Mouse (Mus musculus): ENCODE data around the gene Tmod2.

Tmod2 gene

DNA sequence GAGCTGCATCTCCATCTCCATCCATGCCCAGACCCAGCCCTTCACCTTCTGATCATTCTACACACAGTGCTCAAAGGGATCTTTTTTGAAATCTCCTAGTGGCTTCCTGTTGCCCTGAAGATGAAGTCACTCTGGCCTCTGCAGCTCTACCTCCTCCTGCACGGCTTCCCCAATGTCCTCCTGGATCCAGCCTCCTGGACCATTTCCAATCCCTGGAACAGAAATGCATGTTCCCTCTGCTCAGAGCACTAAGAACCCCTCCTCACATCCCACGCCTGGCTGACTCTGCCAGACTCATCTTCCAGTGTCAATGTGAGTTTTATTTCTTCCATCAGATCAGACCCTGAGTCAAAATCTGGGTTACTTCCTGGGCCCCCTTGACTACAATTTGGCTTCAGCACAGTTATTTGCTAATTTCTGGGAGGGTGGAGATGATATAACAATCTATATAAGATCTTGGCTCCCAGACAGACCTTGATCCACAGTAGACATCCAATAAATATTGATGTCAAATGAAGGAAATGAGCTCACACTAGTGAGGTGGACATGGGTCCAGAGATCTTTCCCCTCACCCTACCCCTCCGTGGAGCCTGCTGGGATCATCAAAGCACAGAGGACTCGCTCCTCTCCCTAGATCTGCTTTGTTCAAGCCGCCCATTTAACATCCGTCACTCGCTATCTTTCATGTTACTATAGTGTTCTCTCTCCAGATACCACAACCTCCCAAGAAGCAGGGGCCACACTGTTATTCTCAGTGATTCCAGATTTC lies 10.8 kb downstream of the Tmod2 start:
- DNase-seq (ENCODE audit: low spot score in 2 of 2), result no peak

DNA sequence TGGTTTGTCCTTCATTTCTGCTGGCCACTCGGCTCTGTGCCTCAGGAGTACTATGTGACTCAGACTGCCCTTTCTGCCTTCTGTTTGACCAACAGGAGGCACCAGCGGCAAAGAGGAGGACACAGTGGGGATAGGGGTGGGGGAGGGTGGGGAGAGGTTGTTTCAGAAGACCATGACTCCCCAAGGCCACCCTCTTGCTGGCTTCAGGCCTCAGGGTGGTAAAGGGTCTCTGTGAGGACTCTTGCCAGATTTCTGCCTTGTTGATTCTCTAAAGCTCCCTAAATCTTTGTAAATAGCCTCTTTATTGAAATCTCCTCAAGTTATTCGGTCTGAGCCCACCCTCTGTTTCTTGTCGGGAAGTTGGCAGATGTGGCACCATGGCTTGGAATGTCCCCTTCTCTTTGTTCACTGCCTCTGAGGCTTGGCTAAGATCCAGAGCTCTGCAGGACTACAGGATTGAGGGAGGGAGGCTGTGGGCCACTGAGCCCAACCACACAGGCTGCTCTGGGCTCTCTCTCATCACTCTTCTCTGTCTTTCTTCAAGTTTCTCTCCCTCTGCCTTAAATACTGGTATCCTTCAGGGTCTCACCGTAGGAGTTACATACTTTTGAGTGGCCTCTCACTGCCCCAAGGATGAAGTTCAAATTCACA lies 11.8 kb downstream of the Tmod2 start:
- no peak for DNase-seq (ENCODE audit: low spot score in 2 of 2)

DNA sequence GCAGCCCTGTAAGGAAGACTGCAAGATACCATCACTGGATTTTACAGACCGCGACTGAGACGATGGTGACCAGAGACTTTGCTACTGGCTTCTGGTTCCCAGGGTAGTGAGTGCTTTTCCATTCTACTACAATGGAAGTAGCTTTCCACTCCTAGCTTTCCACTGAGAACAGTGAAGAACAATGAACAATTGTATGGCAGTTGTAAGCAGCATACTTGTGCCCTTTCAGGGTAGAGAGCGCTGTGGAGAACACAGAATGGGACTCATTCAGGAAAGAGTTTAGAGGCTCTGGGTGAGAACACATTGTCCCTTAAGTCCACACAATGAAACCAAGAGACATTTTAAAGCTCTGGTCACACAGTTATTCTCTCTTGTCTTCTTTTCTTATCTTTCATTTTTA lies 13.5 kb downstream of the Tmod2 start:
- DNase-seq (ENCODE audit: low spot score in 2 of 2), result no peak

DNA sequence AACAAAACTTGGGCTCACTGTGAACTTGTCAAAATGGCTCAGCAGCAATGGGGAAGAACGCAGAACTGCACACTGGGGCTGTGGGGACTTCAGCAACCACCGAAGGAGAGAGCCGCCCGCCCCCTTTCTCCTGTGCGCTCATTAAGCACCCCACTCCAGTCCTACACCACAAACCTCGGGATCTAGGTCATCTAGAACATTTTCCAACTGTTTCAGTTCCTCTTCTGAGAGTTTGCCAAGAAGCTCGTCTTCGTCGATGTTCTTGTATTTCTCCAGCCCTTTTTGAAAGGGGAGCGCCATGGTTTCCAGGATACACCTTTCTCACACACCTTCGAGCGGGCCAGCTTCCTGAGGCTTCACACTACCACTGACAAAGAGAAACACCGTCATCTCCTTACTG lies 14.1 kb downstream of the Tmod2 start:
- DNase-seq (ENCODE audit: low spot score in 2 of 2), result no peak

DNA sequence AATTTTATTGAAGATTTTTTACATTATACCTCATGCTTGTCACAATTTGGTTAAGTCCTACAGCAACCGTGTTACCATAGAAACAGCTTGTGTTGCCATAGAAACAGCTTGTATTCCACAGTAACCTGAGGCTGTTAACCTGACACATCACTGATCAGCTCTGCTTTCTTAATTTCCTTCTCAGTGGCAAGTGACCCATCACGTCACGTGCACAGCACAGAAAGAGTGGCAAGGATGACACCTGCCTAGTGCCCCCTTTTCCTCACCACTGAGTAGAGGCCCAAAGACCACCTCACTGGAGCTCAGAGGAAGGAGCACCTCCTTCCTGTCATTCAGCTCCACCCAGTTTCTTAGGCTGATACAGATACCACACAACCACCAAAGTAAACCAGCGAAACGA lies 17.6 kb downstream of the Tmod2 start:
- DNase-seq (ENCODE audit: low spot score in 2 of 2), result no peak

DNA sequence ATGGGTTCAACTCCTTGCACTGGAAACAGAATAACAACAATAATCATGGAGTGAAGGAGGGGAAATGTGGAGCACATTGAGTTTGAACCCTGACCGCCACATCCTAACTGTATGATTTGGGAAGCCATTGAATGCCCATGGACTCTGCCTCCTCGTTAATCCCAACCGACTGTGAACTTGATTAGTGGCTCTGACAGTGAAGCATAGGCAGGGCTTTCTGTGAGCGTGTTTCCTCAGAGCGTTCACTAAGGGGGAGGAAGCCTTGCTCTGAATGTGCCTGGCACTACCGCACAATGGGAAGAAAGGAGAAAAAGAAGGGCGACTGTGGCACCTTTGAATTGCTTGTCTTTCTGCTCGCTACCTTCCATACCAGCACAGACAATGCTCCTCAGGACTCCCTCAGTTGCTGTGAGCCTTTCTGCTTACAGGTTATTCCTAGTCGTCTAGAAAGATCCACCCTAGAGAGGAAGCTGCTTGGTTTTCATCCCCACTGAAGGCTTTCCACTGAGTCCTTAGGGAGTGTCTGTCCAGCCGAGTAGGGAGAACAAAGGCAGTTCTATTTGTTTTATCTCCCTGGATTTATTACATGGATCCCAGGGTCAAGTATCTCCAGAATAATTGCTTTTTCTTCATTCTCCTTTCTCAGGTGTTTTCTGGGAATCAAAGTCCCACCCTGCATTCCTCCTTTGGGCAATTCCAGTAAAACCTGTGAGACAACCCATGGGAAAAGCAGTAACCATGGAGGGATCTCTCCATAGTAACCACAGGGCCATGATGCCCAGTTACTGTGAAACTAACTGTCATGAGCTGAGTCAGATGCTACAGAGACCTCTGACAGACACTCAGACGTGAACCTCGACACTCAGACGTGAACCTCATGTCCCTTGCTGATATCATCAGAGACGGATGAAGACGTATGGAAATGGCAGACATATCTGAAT lies 21.0 kb downstream of the Tmod2 start:
- no peak for DNase-seq (ENCODE audit: low spot score in 2 of 2)

DNA sequence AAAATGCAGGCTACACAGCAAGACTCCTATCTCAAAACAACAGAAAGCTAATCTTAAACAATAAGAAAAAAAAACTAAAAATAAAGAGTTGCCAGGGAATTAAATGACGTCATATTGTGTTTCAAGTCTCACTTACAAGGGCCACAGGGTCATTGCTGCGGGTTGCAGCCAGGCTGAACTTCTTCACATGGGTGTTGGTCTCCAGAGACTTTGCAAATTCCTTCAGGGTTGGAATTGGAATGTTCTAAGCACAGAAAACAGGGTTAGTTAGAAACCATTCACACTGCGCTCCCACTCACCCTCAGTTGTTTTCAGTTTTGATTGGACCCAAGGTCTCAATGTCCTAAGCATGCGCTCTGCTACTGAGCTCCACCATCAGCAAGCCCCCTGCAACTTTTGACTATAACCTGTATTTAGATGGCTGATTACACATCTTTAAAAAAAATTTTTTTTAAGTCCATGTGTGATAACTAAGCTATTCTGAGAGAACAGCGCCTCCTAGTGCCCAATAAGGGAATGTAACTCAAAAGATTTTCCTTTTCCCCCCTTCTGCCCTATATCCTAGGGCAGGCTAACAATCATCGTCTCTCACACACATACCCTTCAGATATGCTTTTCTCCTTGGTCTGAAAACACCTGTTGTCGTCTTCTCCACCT lies 29.3 kb downstream of the Tmod2 start:
- DNase-seq (ENCODE audit: low spot score in 2 of 2), result no peak

DNA sequence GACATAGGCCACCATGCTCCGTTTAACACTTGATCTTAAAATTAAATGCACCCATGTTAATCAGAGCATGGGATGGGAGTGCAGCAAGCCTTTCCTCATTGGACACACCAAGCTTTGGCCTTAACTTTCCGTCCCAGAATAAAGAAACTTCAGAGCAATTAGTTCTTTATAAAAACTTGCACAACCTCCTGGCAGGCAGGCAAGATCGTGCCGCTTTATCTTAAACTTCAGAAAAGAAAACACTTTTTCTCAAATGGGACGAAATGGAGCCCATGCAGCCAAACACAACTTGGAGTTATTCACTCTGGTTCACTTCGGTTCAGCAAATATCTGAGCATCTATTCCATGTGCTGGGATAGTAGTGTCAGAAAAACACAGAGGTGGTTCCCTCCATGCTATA lies 31.8 kb downstream of the Tmod2 start:
- no peak for DNase-seq (ENCODE audit: low spot score in 2 of 2)

DNA sequence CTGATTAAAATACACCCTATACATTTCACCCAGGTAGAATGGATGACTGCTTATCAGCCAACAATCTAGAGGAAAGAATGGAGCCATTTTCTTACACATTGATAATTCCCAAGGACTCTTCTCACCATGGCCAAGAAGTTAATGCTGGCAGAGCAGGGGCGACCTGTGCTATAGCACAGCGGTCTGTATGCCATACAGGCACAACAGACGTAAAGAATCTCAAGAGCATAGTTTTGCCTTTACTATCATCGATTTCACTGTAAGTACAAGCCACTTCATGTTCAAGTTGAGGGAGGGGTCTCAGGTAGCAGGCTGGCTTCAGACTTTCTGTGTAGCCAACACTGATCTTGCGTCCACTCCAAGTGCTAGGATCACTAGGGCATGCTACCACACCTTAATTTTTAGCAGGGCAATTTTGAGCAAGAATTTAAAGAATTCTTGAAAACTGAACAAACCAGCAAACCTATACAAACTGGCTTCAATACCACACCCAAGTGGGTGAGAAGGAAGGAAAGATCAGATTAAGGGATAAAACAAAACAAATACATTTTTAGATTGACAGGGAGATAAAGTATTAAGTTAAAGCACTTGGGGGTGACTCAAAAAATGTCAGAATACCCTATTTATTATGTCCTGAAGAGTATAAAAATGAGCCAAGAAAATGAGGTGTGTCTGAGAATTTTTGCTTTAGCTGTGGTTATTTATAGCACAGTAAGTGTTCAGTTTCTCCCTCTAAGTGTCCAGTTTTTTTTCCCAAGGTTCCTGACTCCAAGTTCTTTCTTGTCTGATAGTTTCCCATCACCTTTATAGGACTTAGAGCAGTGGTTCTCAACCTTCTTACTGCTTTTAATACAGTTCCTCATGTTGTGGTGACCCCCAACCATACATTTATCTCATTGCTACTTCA lies 39.8 kb downstream of the Tmod2 start:
- no peak for DNase-seq (ENCODE audit: low spot score in 2 of 2)

DNA sequence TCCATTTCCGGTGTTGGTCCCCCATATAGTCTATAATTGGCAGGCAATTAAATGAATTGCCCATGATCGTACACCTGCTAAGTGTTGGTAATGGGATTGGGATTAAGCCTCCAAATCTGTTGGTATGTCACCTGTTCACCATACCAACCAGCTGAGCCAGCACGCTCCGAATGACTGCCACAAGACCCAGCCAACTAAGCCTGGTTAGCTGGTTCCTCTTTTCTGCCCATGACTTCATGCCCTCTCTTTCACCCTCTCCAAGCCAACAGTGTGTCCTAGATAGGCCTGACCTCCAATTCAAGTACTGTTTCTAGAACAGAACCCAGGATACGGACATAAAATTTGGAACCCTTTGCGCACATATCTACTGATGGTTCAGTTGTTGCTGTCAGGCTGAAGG lies 42.7 kb downstream of the Tmod2 start:
- peak; percentile 26 to 29 for DNase-seq (ENCODE audit: low spot score in 2 of 2)

DNA sequence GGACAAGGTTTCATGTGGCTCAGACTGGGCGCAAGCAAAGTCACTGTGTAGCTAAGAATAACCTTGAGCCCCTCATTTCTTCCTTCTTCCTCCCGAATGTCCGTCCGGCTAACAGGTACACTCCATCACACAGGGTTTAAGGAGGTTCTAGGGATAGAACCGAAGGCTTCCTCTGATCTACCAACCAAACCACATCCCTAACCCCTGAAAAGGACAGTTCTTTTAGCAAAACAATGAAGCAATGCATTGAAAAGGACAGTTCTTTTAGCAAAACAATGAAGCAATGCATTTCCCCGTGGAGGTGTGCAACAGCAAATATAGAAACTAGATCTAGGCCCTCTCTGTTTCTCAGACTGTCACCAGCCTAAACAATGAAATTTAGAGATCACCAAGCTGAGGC lies 46.2 kb downstream of the Tmod2 start:
- DNase-seq (ENCODE audit: low spot score in 2 of 2), result no peak

DNA sequence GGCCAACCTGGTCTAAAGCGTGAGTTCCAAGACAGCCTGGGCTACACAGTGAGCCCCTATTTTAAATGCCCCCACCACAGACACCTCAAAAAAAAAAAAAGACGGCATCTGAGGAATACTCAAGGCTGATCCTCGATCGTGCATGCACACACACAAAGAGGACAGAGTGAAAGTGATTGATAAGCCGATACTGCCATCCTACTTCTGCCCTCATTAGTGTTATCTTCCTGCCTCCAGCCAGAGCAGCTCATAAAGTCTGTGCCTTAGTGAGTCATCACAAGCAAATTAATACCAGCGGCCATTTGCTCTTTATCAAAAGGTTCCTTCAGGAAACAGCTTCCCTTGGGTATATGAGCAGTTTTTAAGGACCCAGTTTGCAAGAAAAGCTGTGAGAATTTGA lies 47.5 kb downstream of the Tmod2 start:
- DNase-seq (ENCODE audit: low spot score in 2 of 2), result no peak

DNA sequence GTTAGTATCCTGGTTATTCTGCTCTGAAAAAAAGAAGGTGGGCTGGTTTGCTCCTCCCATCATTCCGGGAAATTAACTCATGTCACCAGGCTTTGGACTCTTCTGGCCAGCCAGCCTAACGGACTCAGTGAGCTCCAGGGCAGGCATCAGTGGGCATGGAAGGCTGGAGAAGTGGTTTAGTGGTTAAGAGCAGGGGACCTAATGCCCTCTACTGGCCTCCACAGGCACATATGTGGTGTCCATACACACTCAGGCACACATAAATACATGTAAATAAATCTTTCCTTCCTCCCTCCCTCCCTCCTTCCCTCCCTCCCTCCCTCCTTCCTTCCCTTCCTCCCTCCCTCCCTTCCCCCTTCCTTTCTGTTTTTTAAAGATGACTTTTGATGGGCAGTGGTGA lies 47.9 kb downstream of the Tmod2 start:
- no peak for DNase-seq (ENCODE audit: low spot score in 2 of 2)

DNA sequence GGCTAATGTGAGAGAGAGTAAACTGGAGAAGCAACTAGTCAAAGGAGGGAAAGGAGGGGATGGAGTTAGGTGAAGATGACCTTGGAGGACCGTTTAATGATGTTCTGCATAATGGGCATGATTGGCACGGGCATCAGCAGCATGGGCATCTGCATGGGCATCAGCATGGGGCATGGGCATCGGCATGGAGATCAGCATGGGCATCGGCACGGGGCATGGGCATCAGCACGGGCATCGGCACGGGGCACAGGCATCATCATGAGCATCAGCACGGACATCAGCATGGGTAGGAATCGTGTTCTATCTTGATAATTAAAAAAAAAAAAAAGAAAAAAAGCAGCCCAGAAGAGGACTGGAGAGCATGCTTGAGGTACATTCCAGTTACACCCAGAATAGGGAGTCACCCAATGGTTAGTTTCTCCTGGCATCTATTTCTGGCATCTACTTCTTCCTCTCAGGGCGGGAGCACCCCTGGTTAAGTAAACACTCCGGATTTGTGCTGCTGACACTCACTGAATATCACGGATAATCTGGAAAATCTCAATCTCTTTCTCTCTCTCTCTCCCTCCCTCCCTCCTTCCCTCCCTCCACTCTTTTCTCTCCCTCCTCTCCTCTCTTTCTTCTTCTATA lies 50.0 kb downstream of the Tmod2 start:
- DNase-seq (ENCODE audit: low spot score in 2 of 2), result no peak

DNA sequence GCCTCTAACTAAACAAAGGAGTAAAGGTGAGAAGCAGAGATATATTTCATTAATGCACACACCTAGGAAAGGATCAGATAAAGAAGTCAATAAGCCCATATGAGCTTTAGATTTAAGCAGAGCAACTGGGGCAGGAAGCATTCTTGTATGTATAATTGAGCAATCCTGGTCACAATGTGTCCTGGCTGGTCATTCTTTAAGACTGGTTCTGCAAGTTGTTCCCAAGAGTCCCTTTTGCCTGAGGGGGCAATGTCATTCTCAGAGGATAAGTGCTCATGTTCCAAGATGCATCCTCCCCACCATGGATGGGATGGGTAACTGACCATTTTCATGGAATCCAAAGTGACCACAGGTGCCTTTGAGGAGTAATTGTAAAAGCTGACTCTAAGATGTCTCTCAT lies 50.8 kb downstream of the Tmod2 start:
- DNase-seq (ENCODE audit: low spot score in 2 of 2), result no peak

DNA sequence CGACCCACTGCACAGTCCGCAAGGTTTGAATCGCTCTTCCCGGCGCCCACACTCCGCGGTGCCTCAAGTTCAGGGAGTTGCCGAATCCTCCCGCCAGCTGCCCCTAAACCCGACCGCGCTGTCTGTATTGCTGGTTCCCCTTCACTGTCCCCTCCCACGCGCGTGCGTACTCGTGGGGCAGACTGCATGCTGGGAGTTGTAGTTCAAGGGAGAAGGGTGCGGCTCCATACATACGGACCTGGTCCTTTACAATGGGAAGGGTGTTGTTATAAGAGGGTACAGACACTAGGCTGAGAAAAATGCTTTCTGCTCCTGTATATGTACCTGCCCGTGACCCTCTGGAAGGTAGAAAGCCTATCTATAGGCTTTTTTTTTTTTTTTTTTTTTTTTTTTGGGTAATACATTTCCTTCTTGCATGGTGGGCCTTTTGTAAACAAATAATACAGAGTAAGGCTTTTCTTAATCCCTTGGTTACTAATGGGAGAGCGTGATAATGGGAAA lies 51.6 kb downstream of the Tmod2 start, which contains the start of gene Tmod3:
Tmod3 (minus strand) TSS at position 146 of the 501 bp plus-strand sequence.
- peak; percentile 95 to 97 for DNase-seq (ENCODE audit: low spot score in 2 of 2)

DNA sequence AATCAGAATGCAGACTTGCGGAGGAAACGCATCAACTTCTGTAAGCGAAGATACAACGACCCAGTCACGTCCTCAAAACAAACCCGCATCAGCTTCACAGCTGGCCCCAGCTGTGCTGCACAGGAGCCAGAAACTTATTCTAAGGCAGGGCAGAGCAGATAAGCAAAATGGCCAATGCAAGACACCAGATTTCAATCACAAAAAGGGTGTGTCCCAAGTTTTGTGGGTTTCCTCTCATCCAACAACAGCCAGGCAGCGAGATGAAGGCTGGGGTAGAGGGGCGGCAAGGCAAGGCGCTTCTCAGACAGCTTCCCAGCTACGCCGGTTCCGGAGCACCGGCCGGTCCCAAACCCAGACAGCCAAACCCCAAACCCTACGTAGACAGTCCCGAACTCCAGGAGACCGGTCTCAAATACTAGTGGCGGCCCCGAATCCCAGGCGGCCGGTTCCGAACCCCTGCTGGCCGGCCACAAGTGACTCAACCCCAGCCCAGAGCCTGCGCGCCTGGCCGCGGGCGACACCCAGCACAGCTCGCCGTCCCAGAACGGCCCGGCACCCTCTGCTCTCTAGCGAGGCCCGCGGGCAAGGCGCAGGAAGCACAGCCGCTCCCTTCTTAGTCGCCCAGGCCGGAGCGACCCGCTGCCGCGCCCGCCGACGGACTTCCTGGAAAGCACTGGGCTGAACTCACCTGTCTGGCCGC lies 52.2 kb downstream of the Tmod2 start:
- peak in 1 of 2 experiments; percentile 33 for DNase-seq (ENCODE audit: low spot score in 2 of 2)

DNA sequence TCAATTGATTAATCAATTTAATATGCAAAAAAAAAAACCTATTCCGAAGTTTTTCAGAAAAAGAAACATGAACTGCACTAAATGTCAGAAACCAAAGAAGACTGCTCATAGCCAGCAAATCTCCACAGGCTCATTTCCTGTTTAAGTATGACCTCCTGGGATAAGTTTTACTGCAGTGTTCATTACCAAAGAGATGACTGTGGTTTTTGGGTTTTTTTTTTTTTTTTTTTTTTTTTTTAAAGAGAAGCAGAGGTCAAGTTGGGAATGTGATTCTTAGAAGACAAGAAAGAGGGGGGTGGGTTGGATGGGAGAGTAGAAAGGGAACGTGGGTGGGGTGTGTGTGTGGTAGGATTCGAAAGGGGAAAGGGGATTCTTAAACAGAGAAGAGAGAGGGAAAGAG lies 52.8 kb downstream of the Tmod2 start:
- no peak for DNase-seq (ENCODE audit: low spot score in 2 of 2)

DNA sequence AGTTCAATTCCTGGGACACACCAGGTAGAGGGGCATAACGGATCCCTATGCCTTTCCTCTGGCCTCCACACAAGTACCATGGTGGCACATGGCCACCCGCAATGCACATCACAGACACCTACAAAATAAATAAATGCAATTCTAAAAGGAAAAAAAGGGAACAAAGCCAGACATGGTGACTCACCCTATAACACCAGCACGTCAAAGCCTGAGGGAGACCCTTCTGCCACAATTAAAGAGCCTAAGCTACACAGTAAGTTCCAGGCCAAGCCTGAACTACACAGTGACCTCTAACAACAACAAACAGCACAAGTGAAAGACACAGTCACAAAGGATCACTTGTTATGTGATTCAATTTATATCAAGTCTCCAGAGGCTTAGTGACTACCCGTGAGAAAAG lies 57.4 kb downstream of the Tmod2 start:
- DNase-seq (ENCODE audit: low spot score in 2 of 2), result no peak

DNA sequence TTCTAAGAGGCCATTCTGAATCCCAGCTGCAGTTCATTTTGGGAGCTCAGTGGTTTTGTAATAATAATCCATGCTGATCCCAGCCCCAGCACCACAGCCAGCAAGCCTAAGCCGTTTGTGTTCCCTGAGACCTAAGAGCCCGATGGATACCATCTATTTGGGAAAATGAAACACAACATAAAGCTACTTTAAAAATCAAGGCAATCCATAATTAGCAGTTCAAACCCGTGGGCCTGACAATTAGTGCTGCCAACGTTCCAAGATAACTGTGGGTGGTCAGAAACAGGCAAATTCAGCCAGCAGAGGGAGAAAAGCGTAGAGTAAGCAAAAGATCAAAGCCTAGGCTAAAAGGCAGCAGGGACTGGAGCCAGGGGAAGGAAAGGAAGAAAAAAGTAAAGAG lies 59.8 kb downstream of the Tmod2 start:
- DNase-seq (ENCODE audit: low spot score in 2 of 2), result no peak

Measured in spleen, postnatal 36 days (tissue).